14 mouse cellular contexts compared by ENCODE assay signal in the genomic region with DNA sequence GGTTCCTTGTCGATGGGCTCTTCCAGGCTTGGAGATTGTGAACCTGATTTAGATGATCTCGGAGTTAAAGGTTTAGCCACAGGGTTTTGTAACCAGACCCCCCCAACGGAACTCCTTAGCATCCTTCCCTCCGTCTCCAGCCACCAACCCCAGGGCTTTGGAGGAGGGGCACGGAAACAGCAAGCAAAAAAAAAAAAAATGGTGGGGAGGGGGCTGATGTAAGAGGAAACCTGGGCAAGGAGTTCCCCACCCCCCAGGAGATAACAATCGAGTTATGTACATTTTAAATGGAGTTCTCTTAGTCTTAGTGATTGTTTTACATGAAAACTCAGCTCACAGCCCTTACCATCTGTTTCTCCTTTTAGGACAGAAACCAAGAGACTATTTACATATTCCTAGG.
DNase-seq lines count a peak whose midpoint lies in the region; ATAC-seq lines count a peak whose summit lies in the region.
"Had no signal": no experiment of that assay in that cellular context is flagged by ENCODE, and none has a peak within 500 bp of the region (broad histone marks: within the 10 kb centered on the region; RNA-seq: fewer than 3 reads in every experiment).

No protein-coding gene starts in this region.

- H3K4me3 ChIP-seq in heart, embryonic 15.5 days: no peak overlapping the region
- H3K4me3 ChIP-seq in lung, embryonic 15.5 days: no peak overlapping the region
- 0 out of 2 replicates have a peak overlapping the region, but pooled peaks have one; percentile 10 for H3K4me3 ChIP-seq in embryonic facial prominence, embryonic 12.5 days
- no peak overlapping the region for H3K4me3 ChIP-seq in limb, embryonic 12.5 days (replicated peaks)
- H3K4me3 ChIP-seq: layer of hippocampus, adult 2 months; midbrain, embryonic 15.5 days had no signal

- 33% methylated on average over 6 of the region's 6 CpGs for WGBS in heart, embryonic 15.5 days
- WGBS in lung, embryonic 15.5 days: 22% methylated on average over 6 of the region's 6 CpGs
- WGBS in embryonic facial prominence, embryonic 12.5 days: 10% methylated on average over 6 of the region's 6 CpGs
- WGBS in limb, embryonic 12.5 days: 10% methylated on average over 6 of the region's 6 CpGs

- peaks cover 7% of the 10 kb centered on the region for H3K4me1 ChIP-seq in heart, embryonic 15.5 days (replicated peaks)
- peaks cover 10% of the 10 kb centered on the region for H3K4me1 ChIP-seq in lung, embryonic 15.5 days
- peaks cover 19% of the 10 kb centered on the region for H3K4me1 ChIP-seq in embryonic facial prominence, embryonic 12.5 days
- H3K4me1 ChIP-seq in limb, embryonic 12.5 days (replicated peaks): peaks cover 17% of the 10 kb centered on the region
- H3K4me1 ChIP-seq: midbrain, embryonic 15.5 days had no signal

- no peaks in the 10 kb centered on the region for H3K9me3 ChIP-seq in heart, embryonic 15.5 days (replicated peaks)
- no peaks in the 10 kb centered on the region for H3K9me3 ChIP-seq in lung, embryonic 15.5 days
- no peaks in the 10 kb centered on the region for H3K9me3 ChIP-seq in embryonic facial prominence, embryonic 12.5 days
- no peaks in the 10 kb centered on the region for H3K9me3 ChIP-seq in limb, embryonic 12.5 days
- H3K9me3 ChIP-seq: midbrain, embryonic 15.5 days had no signal

- peaks cover 6% of the 10 kb centered on the region; the same call in 1 of the 2 replicates for H3K27me3 ChIP-seq in heart, embryonic 15.5 days
- H3K27me3 ChIP-seq in lung, embryonic 15.5 days: no peaks in the 10 kb centered on the region
- no peaks in the 10 kb centered on the region for H3K27me3 ChIP-seq in embryonic facial prominence, embryonic 12.5 days
- 0 out of 2 replicates have a peak, but pooled peaks cover 2% of the 10 kb centered on the region for H3K27me3 ChIP-seq in limb, embryonic 12.5 days

- no peaks in the 10 kb centered on the region for H3K36me3 ChIP-seq in heart, embryonic 15.5 days
- H3K36me3 ChIP-seq in lung, embryonic 15.5 days: no peaks in the 10 kb centered on the region
- no peaks in the 10 kb centered on the region for H3K36me3 ChIP-seq in embryonic facial prominence, embryonic 12.5 days
- H3K36me3 ChIP-seq in limb, embryonic 12.5 days: no peaks in the 10 kb centered on the region
- H3K36me3 ChIP-seq: midbrain, embryonic 15.5 days had no signal

- H3K4me2 ChIP-seq in heart, embryonic 15.5 days: 0 out of 2 replicates have a peak overlapping the region, but pooled peaks have one; percentile 41
- peak overlapping the region; percentile 21; the same call in 1 of the 2 replicates for H3K4me2 ChIP-seq in lung, embryonic 15.5 days
- H3K4me2 ChIP-seq in embryonic facial prominence, embryonic 12.5 days (replicated peaks): peak overlapping the region; percentile 40
- H3K4me2 ChIP-seq in limb, embryonic 12.5 days: peak overlapping the region; percentile 33
- H3K4me2 ChIP-seq: midbrain, embryonic 15.5 days had no signal

- DNase-seq in heart, postnatal 10 days: no peak
- no peak for DNase-seq in lung, postnatal 4 days
- no peak for DNase-seq in left cerebral cortex, postnatal 36 days (ENCODE audit: low spot score in 2 of 2)
- DNase-seq: cerebellum, adult 8-10 months; forebrain, postnatal 0 days; thymus, postnatal 36 days had no signal

- H3K27ac ChIP-seq in heart, embryonic 15.5 days: no peak overlapping the region
- no peak overlapping the region for H3K27ac ChIP-seq in lung, embryonic 15.5 days
- H3K27ac ChIP-seq in embryonic facial prominence, embryonic 12.5 days: 0 out of 2 replicates have a peak overlapping the region, but pooled peaks have one; percentile 65
- H3K27ac ChIP-seq in limb, embryonic 12.5 days: no peak overlapping the region
- H3K27ac ChIP-seq: layer of hippocampus, adult 2 months; liver, embryonic 14.5 days; midbrain, embryonic 15.5 days had no signal

- intact Hi-C loops in heart, postnatal 10 days (cut with DNase I): no loop called here
- intact Hi-C loops in left cerebral cortex, postnatal 36 days (cut with DNase I): no loop called here

- ATAC-seq in heart, embryonic 15.5 days (replicated peaks; ENCODE audit: insufficient number of reproducible peaks, insufficient read depth, low FRiP score, low read depth): no peak
- no peak for ATAC-seq in lung, embryonic 15.5 days (ENCODE audit: borderline replicate concordance, extremely low read depth, low FRiP score, low TSS enrichment)
- no peak for ATAC-seq in embryonic facial prominence, embryonic 12.5 days (ENCODE audit: insufficient number of reproducible peaks, insufficient read depth, low FRiP score, low TSS enrichment)
- no peak for ATAC-seq in limb, embryonic 12.5 days (ENCODE audit: insufficient number of reproducible peaks, insufficient read depth, low FRiP score, low TSS enrichment, low read depth)
- ATAC-seq: forebrain, postnatal 0 days; inflammation-experienced regulatory T-cells, adult 6 months; midbrain, embryonic 15.5 days had no signal

- no peak overlapping the region for H3K9ac ChIP-seq in heart, embryonic 15.5 days
- no peak overlapping the region for H3K9ac ChIP-seq in lung, embryonic 15.5 days
- no peak overlapping the region for H3K9ac ChIP-seq in embryonic facial prominence, embryonic 12.5 days
- no peak overlapping the region for H3K9ac ChIP-seq in limb, embryonic 12.5 days (replicated peaks)
- H3K9ac ChIP-seq: forebrain, postnatal 0 days; liver, embryonic 14.5 days; midbrain, embryonic 15.5 days had no signal
